Mouse (Mus musculus) G1E (cell line): ENCODE measurements around the gene Sh3pxd2a.

Experiments used
- CTCF ChIP-seq: IDR thresholded peaks from 2 replicates; pipeline ENCODE4 v1.5.1; 2012; ENCODE audit warnings: low read depth, low read length, inconsistent platforms, mixed read lengths
- GATA2 ChIP-seq: IDR thresholded peaks from 2 replicates; pipeline ENCODE4 v1.6.1; 2012; ENCODE audit warnings: low read depth, low read length, inconsistent platforms, borderline replicate concordance

DNA sequence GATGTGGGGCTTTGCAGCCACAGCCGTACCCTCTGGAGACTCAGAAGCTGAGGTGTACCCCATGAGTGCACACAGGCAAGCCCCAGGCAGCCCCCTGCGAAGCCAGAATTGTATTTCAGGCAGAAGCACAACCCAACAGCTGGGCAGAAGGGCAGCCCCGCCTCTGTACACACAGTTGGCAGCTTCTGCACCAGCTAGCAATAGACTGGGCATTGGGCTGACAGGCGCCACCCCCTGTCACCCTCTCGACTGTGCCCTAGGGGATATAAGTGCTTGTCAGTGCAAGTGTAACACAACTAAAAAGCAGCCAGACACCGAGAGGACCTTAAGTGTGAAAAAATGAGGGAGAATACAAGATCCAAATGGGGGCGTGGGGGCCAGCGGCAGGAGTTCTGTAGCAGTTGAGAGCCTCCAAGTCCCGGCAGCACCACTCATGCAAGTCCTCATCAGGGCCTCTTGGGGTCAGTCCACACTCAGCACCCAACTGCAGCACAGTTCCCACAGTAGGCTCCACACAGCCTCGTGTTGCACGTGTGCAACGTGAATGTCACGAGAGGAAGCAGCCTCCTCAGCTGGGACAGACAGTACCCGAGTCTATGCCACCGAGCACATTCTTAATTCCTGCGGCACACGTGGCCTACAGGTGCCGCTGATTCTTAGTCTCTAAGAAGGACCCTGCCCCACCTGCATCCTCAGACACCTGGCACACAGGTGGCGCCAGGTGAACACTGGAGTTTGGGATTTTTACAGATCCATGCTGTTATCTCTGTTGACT, 147.7 kb downstream of the Sh3pxd2a start:
- TF ChIP-seq CTCF (no peak), GATA2 (no peak)
